In genomic region chr1:71837039-71837648, GRCm38 (mm10) we compare ENCODE assay signal across 10 mouse cellular contexts.
DNase-seq lines count a peak whose midpoint lies in the region; ATAC-seq and TF ChIP-seq lines count a peak whose summit lies in the region.
"Had no signal": no experiment of that assay in that cellular context is flagged by ENCODE, and none has a peak within 500 bp of the region (broad histone marks: within the 10 kb centered on the region; RNA-seq: fewer than 3 reads in every experiment).

No protein-coding gene starts in this region.

- ATAC-seq in hindbrain, embryonic 11.5 days (ENCODE audit: low FRiP score) = no peak
- no peak for ATAC-seq in hindbrain, postnatal 0 days
- ATAC-seq in hindbrain, embryonic 14.5 days (ENCODE audit: low FRiP score) = no peak
- no peak for ATAC-seq in forebrain, postnatal 0 days

- WGBS in hindbrain, embryonic 11.5 days = 78% methylated on average over 20 of the region's 20 CpGs
- 80% methylated on average over 20 of the region's 20 CpGs for WGBS in hindbrain, postnatal 0 days
- 79% methylated on average over 20 of the region's 20 CpGs for WGBS in hindbrain, embryonic 14.5 days
- 34% methylated on average over 20 of the region's 20 CpGs for WGBS in large intestine, adult 2 months
- 85% methylated on average over 20 of the region's 20 CpGs for WGBS in forebrain, postnatal 0 days

- no peaks in the 10 kb centered on the region for H3K4me1 ChIP-seq in hindbrain, embryonic 11.5 days (replicated peaks; ENCODE audit: control insufficient read depth, insufficient read depth, low read length)
- no peaks in the 10 kb centered on the region for H3K4me1 ChIP-seq in hindbrain, postnatal 0 days (ENCODE audit: insufficient read depth, low read length)
- no peaks in the 10 kb centered on the region for H3K4me1 ChIP-seq in hindbrain, embryonic 14.5 days (replicated peaks; ENCODE audit: control insufficient read depth, insufficient read depth, low read length)
- no peaks in the 10 kb centered on the region for H3K4me1 ChIP-seq in forebrain, postnatal 0 days (ENCODE audit: insufficient read depth)

- no peak overlapping the region for H3K4me3 ChIP-seq in hindbrain, embryonic 11.5 days (ENCODE audit: low read depth, low read length)
- no peak overlapping the region for H3K4me3 ChIP-seq in hindbrain, postnatal 0 days (ENCODE audit: low read length)
- no peak overlapping the region for H3K4me3 ChIP-seq in hindbrain, embryonic 14.5 days (replicated peaks; ENCODE audit: low read length)
- no peak overlapping the region for H3K4me3 ChIP-seq in forebrain, postnatal 0 days (ENCODE audit: low read depth, low read length)

- no peak overlapping the region for H3K27ac ChIP-seq in hindbrain, embryonic 11.5 days (ENCODE audit: low read depth, low read length)
- no peak overlapping the region for H3K27ac ChIP-seq in hindbrain, postnatal 0 days
- no peak overlapping the region for H3K27ac ChIP-seq in hindbrain, embryonic 14.5 days
- H3K27ac ChIP-seq in forebrain, postnatal 0 days (ENCODE audit: low read depth, low read length) = no peak overlapping the region

- no peaks in the 10 kb centered on the region for H3K9me3 ChIP-seq in hindbrain, embryonic 11.5 days (ENCODE audit: control insufficient read depth, low read length)
- no peaks in the 10 kb centered on the region for H3K9me3 ChIP-seq in hindbrain, postnatal 0 days (ENCODE audit: low read length)
- H3K9me3 ChIP-seq in hindbrain, embryonic 14.5 days (ENCODE audit: control insufficient read depth, low read length) = no peaks in the 10 kb centered on the region
- H3K9me3 ChIP-seq in forebrain, postnatal 0 days (ENCODE audit: low read length) = no peaks in the 10 kb centered on the region

- peak; percentile 8 for DNase-seq in hindbrain, embryonic 11.5 days (ENCODE audit: low spot score)
- no peak for DNase-seq in hindbrain, postnatal 0 days (ENCODE audit: low spot score)
- DNase-seq in hindbrain, embryonic 14.5 days (ENCODE audit: low spot score) = no peak
- peak; percentile 89 for DNase-seq in large intestine, adult 2 months (ENCODE audit: low read depth, low spot score)
- peak; percentile 19 for DNase-seq in neural tube, embryonic 10.5 days (ENCODE audit: extremely low spot score, low spot score)
- DNase-seq in layer of hippocampus, adult 18-20 months (ENCODE audit: low spot score in 2 of 2) = no peak
- no peak for DNase-seq in forebrain, postnatal 0 days
- DNase-seq in spleen, postnatal 14 days (ENCODE audit: low spot score in 2 of 2) = no peak
- DNase-seq: adrenal gland, adult 8-10 months; gastrocnemius, postnatal 10 days had no signal

- no peak overlapping the region for H3K9ac ChIP-seq in hindbrain, embryonic 11.5 days (ENCODE audit: low read depth, low read length)
- H3K9ac ChIP-seq in hindbrain, postnatal 0 days (replicated peaks; ENCODE audit: low read length) = no peak overlapping the region
- no peak overlapping the region for H3K9ac ChIP-seq in hindbrain, embryonic 14.5 days
- no peak overlapping the region for H3K9ac ChIP-seq in forebrain, postnatal 0 days

- H3K36me3 ChIP-seq in hindbrain, embryonic 11.5 days (ENCODE audit: control insufficient read depth, insufficient read depth, low read length) = no peaks in the 10 kb centered on the region
- H3K36me3 ChIP-seq in hindbrain, postnatal 0 days (ENCODE audit: insufficient read depth, low read length) = no peaks in the 10 kb centered on the region
- H3K36me3 ChIP-seq in hindbrain, embryonic 14.5 days (replicated peaks; ENCODE audit: control insufficient read depth, insufficient read depth) = no peaks in the 10 kb centered on the region
- H3K36me3 ChIP-seq in forebrain, postnatal 0 days (ENCODE audit: insufficient read depth) = no peaks in the 10 kb centered on the region

- no peaks in the 10 kb centered on the region for H3K27me3 ChIP-seq in hindbrain, embryonic 11.5 days (ENCODE audit: control insufficient read depth, insufficient read depth, low read length)
- no peaks in the 10 kb centered on the region for H3K27me3 ChIP-seq in hindbrain, postnatal 0 days (ENCODE audit: insufficient read depth, low read length)
- H3K27me3 ChIP-seq in hindbrain, embryonic 14.5 days (ENCODE audit: control insufficient read depth, insufficient read depth, low read length) = no peaks in the 10 kb centered on the region
- no peaks in the 10 kb centered on the region for H3K27me3 ChIP-seq in forebrain, postnatal 0 days (ENCODE audit: insufficient read depth, low read length)

- TF ChIP-seq CTCF in hindbrain, postnatal 0 days (IDR thresholded peaks at IDR 0.05; ENCODE audit: low read depth) = no peak
- TF ChIP-seq CTCF in forebrain, postnatal 0 days (IDR thresholded peaks at IDR 0.05; ENCODE audit: low read depth) = no peak

- no peak overlapping the region for H3K4me2 ChIP-seq in hindbrain, embryonic 11.5 days (replicated peaks; ENCODE audit: low read depth, low read length)
- no peak overlapping the region for H3K4me2 ChIP-seq in hindbrain, postnatal 0 days (ENCODE audit: low read depth, low read length)
- H3K4me2 ChIP-seq in hindbrain, embryonic 14.5 days (replicated peaks) = peak overlapping the region; percentile 33; the same call in 1 of the 2 replicates
- H3K4me2 ChIP-seq in forebrain, postnatal 0 days (ENCODE audit: low read depth) = no peak overlapping the region

Comparison
In these comparisons a context has a peak if more than half of its experiments do, and no peak if none do; other contexts are left out.
1. DNase-seq: peak in hindbrain, embryonic 11.5 days (single experiment), large intestine, adult 2 months (single experiment) and neural tube, embryonic 10.5 days (single experiment); none in hindbrain, postnatal 0 days (single experiment), hindbrain, embryonic 14.5 days (single experiment), layer of hippocampus, adult 18-20 months (0 of 2), forebrain, postnatal 0 days (single experiment) and spleen, postnatal 14 days (0 of 2).